Mouse (Mus musculus) thymus, adult 2 months (tissue): ENCODE results near the gene Exoc7.

Experiments used
- CTCF ChIP-seq: fragments of 200-500 bp; IDR thresholded peaks from 2 replicates; pipeline ENCODE4 v1.5.1; 2012; ENCODE audit warnings: mild to moderate bottlenecking, control low read depth, low read length, moderate library complexity, borderline replicate concordance; ENCODE audit not compliant: control insufficient read depth, poor library complexity, insufficient read depth; ENCODE audit errors: extremely low read depth
- POLR2A ChIP-seq: fragments of 200-500 bp; IDR thresholded peaks from 2 replicates; pipeline ENCODE4 v1.6.1; 2012; ENCODE audit warnings: mild to moderate bottlenecking, low read length, control low read depth, moderate library complexity; ENCODE audit not compliant: control insufficient read depth, poor library complexity, insufficient read depth; ENCODE audit errors: extremely low read depth

- TF ChIP-seq CTCF (no peak), POLR2A (no peak)
Observed at GRCm38 (mm10) chr11:116351294-116351693, 44.3 kb upstream of the Exoc7 start.
